Mouse (Mus musculus): ENCODE results near the gene Ddost. TPM values are rescaled to one million over a fixed set of nuclear protein-coding genes. Genes with fewer than 3 reads are reported as not detected.

Gene Ddost
- polyA plus RNA-seq (2012; rRNA removed) (342 and 375 TPM in 2 replicates), polyA plus RNA-seq (2014; fragmentation: Nextera tagmentation; extraction: Ambion mirVana) (344 and 348 TPM in 2 replicates)

DNA sequence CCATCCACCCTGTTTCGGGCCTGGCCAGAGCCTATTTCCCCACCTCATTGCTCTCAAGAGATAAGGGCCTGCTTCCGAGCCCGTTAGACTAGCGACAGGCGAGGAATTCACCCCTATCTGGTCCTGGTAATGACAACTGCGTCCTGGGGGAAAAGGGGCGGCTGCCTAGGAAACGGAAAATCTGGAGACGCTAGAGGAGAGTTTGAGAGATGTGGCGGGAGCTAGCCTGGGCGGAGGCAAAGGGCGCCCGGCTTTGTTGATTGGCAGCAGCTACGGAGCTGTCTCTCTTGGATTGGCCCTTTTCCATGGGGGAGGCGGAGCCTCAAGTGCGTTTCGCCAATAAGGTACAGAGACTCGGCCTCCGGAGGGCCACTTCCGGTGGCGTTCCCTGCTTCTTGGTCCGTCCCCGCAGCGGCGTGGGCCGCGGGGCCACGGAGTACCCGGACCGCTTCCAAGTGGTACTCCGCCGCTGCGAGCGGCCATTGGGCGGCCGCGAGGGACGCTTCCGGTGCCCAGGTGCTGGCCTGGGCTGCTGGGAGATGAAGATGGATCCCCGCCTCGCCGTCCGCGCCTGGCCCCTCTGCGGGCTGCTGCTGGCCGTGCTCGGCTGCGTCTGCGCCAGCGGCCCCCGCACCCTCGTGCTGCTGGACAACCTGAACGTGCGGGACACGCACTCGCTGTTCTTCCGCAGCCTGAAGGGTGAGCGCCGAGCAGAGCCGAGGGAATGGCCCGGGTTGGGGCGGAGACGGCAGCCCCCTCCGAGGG lies at the start of gene Ddost:
Ddost (plus strand) TSS at position 391 of the 765 bp plus-strand sequence.
- H3K27me3 ChIP-seq (ENCODE audit: control insufficient read depth, insufficient read depth, low read length), result no peaks in the 10 kb centered on the region
- peaks cover 18% of the 10 kb centered on the region for H3K36me3 ChIP-seq (ENCODE audit: control insufficient read depth, insufficient read depth, low read length)
- H3K4me3 ChIP-seq (replicated peaks; ENCODE audit: low read length), result peak within 1 kb of the TSS; percentile 77
- H3K9me3 ChIP-seq (ENCODE audit: control insufficient read depth, low read length), result no peaks in the 10 kb centered on the region
- H3K4me2 ChIP-seq (replicated peaks; ENCODE audit: low read depth, low read length, severe bottlenecking), result peak within 1 kb of the TSS; percentile 85
- TF ChIP-seq POLR2A (IDR thresholded peaks at IDR 0.05; ENCODE audit: borderline replicate concordance, extremely low read depth, insufficient read depth, insufficient read length), result no peak; the same call in 1 of the 2 replicates
- DNase-seq (ENCODE audit: low spot score) (peak; percentile 99), ATAC-seq (ENCODE audit: low FRiP score, low read depth) (peak; percentile 98)
- under 1% methylated on average over 62 of the region's 64 CpGs for WGBS
- peaks cover 16% of the 10 kb centered on the region for H3K4me1 ChIP-seq (ENCODE audit: control insufficient read depth, insufficient read depth, low read length)
- H3K9ac ChIP-seq (ENCODE audit: low read depth, low read length, severe bottlenecking), result peak within 1 kb of the TSS; percentile 81
- peak within 1 kb of the TSS; percentile 61 for H3K27ac ChIP-seq (replicated peaks; ENCODE audit: low read depth, low read length)

GRCm38 (mm10) chr4:138257116-138257687 lies 47.3 kb upstream of the Ddost start:
- H3K4me3 ChIP-seq (replicated peaks; ENCODE audit: low read length), result no peak overlapping the region
- 77% methylated on average over 22 of the region's 22 CpGs for WGBS
- H3K9me3 ChIP-seq (ENCODE audit: control insufficient read depth, low read length), result no peaks in the 10 kb centered on the region
- DNase-seq (ENCODE audit: low spot score), result no peak
- no peak overlapping the region for H3K4me2 ChIP-seq (replicated peaks; ENCODE audit: low read depth, low read length, severe bottlenecking)
- H3K36me3 ChIP-seq (ENCODE audit: control insufficient read depth, insufficient read depth, low read length), result no peaks in the 10 kb centered on the region
- no peak for TF ChIP-seq POLR2A (IDR thresholded peaks at IDR 0.05; ENCODE audit: borderline replicate concordance, extremely low read depth, insufficient read depth, insufficient read length)
- H3K4me1 ChIP-seq (ENCODE audit: control insufficient read depth, insufficient read depth, low read length), result peaks cover 3% of the 10 kb centered on the region
- H3K27me3 ChIP-seq (ENCODE audit: control insufficient read depth, insufficient read depth, low read length), result 0 out of 2 replicates have a peak, but pooled peaks cover 5% of the 10 kb centered on the region
- H3K9ac ChIP-seq (ENCODE audit: low read depth, low read length, severe bottlenecking), result no peak overlapping the region
- H3K27ac ChIP-seq (replicated peaks; ENCODE audit: low read depth, low read length), result no peak overlapping the region
- no peak for ATAC-seq (ENCODE audit: low FRiP score, low read depth)

DNA sequence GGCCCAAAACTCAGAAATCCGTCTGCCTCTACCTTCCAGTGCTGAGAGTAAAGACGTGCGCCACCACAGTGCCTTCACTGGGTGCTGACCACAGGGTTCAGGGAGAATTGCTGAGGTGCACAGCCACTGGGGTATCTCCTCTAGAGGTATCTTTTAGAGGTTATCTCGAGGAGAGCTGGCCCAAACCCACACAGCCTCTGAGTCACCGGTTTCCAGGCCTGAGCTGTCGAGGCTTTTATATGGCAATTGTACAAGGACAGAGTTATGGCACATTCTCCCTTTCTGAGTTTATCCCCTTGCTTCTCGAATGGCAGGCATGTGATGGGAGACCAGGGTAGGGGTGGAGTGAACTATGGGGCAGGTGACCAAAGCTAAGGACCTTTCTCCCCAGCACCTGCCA lies 45.9 kb upstream of the Ddost start:
- Histone ChIP-seq H3K4me2 (replicated peaks; ENCODE audit: low read depth, low read length, severe bottlenecking) (no peak overlapping the region), H3K27me3 (ENCODE audit: control insufficient read depth, insufficient read depth, low read length) (no peaks in the 10 kb centered on the region), H3K36me3 (ENCODE audit: control insufficient read depth, insufficient read depth, low read length) (no peaks in the 10 kb centered on the region), H3K9ac (ENCODE audit: low read depth, low read length, severe bottlenecking) (no peak overlapping the region), H3K9me3 (ENCODE audit: control insufficient read depth, low read length) (no peaks in the 10 kb centered on the region), H3K27ac (replicated peaks; ENCODE audit: low read depth, low read length) (no peak overlapping the region), H3K4me3 (replicated peaks; ENCODE audit: low read length) (no peak overlapping the region), H3K4me1 (ENCODE audit: control insufficient read depth, insufficient read depth, low read length) (0 out of 2 replicates have a peak, but pooled peaks cover 5% of the 10 kb centered on the region)
- DNase-seq (ENCODE audit: low spot score), result no peak
- WGBS, result 78% methylated on average over 7 of the region's 7 CpGs
- no peak for ATAC-seq (ENCODE audit: low FRiP score, low read depth)
- no peak for TF ChIP-seq POLR2A (IDR thresholded peaks at IDR 0.05; ENCODE audit: borderline replicate concordance, extremely low read depth, insufficient read depth, insufficient read length)

GRCm38 (mm10) chr4:138259482-138259881 lies 45.0 kb upstream of the Ddost start:
- no peak overlapping the region for H3K9ac ChIP-seq (ENCODE audit: low read depth, low read length, severe bottlenecking)
- TF ChIP-seq POLR2A (IDR thresholded peaks at IDR 0.05; ENCODE audit: borderline replicate concordance, extremely low read depth, insufficient read depth, insufficient read length), result no peak
- no peak overlapping the region for H3K4me2 ChIP-seq (replicated peaks; ENCODE audit: low read depth, low read length, severe bottlenecking)
- DNase-seq (ENCODE audit: low spot score), result no peak
- no peak overlapping the region for H3K27ac ChIP-seq (replicated peaks; ENCODE audit: low read depth, low read length)
- ATAC-seq (ENCODE audit: low FRiP score, low read depth), result no peak
- WGBS, result 70% methylated on average over 5 of the region's 5 CpGs
- 0 out of 2 replicates have a peak, but pooled peaks cover 5% of the 10 kb centered on the region for H3K4me1 ChIP-seq (ENCODE audit: control insufficient read depth, insufficient read depth, low read length)
- no peaks in the 10 kb centered on the region for H3K9me3 ChIP-seq (ENCODE audit: control insufficient read depth, low read length)
- H3K27me3 ChIP-seq (ENCODE audit: control insufficient read depth, insufficient read depth, low read length), result no peaks in the 10 kb centered on the region
- no peak overlapping the region for H3K4me3 ChIP-seq (replicated peaks; ENCODE audit: low read length)
- H3K36me3 ChIP-seq (ENCODE audit: control insufficient read depth, insufficient read depth, low read length), result no peaks in the 10 kb centered on the region

- H3K9ac ChIP-seq (ENCODE audit: low read depth, low read length, severe bottlenecking), result peak overlapping the region; percentile 41
- DNase-seq (ENCODE audit: low spot score) (peak; percentile 57), ATAC-seq (ENCODE audit: low FRiP score, low read depth) (peak; percentile 93)
- under 1% methylated on average over 66 of the region's 78 CpGs for WGBS
- H3K4me2 ChIP-seq (replicated peaks; ENCODE audit: low read depth, low read length, severe bottlenecking), result peak overlapping the region; percentile 81
- peak overlapping the region; percentile 71 for H3K4me3 ChIP-seq (replicated peaks; ENCODE audit: low read length)
- H3K27ac ChIP-seq (replicated peaks; ENCODE audit: low read depth, low read length), result no peak overlapping the region
- TF ChIP-seq POLR2A (IDR thresholded peaks at IDR 0.05; ENCODE audit: borderline replicate concordance, extremely low read depth, insufficient read depth, insufficient read length), result no peak
- H3K4me1 ChIP-seq (ENCODE audit: control insufficient read depth, insufficient read depth, low read length), result 0 out of 2 replicates have a peak, but pooled peaks cover 5% of the 10 kb centered on the region
- no peaks in the 10 kb centered on the region for H3K9me3 ChIP-seq (ENCODE audit: control insufficient read depth, low read length)
- no peaks in the 10 kb centered on the region for H3K27me3 ChIP-seq (ENCODE audit: control insufficient read depth, insufficient read depth, low read length)
- no peaks in the 10 kb centered on the region for H3K36me3 ChIP-seq (ENCODE audit: control insufficient read depth, insufficient read depth, low read length)
These were observed 42.5 kb upstream of the Ddost start for GRCm38 (mm10) chr4:138261843-138262681.

All from limb, embryonic 14.5 days (tissue).